Mouse (Mus musculus): ENCODE measurements around the gene Syn3. TPM values are rescaled to one million over a fixed set of nuclear protein-coding genes. Genes with fewer than 3 reads are reported as not detected.

The Syn3 gene
- total RNA-seq, 2 experiments from 2014 or later: 21.1 to 22.2 TPM

DNA sequence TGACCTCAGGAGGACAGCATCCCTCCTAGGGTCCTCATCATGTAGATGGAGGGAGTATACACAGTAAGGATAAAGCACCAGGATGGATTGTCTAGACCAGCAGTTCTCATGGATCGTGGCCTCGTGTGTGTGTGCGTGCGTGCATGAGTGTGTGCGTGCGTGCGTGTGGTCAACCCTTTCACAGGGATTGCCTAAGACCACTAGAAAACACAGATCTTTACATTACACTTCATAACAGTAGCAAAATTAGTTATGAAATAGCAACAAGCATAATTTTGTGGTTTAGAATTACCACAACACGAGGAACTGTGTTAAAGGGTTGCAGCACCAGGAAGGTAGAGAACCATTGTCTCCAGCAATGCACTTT is 435.7 kb downstream of the Syn3 start:
- Histone ChIP-seq H3K27ac (no peak overlapping the region), H3K4me3 (no peak overlapping the region)
- no peak for TF ChIP-seq CTCF (conservative IDR thresholded peaks at IDR 0.05)
- DNase-seq (ENCODE audit: low spot score in 2 of 2): no peak

- no peak for DNase-seq (ENCODE audit: low spot score in 2 of 2)
- no peak for TF ChIP-seq CTCF (conservative IDR thresholded peaks at IDR 0.05)
- Histone ChIP-seq H3K27ac (no peak overlapping the region), H3K4me3 (no peak overlapping the region)
Measured at GRCm38 (mm10) chr10:86062261-86063017, 436.3 kb downstream of the Syn3 start.

DNA sequence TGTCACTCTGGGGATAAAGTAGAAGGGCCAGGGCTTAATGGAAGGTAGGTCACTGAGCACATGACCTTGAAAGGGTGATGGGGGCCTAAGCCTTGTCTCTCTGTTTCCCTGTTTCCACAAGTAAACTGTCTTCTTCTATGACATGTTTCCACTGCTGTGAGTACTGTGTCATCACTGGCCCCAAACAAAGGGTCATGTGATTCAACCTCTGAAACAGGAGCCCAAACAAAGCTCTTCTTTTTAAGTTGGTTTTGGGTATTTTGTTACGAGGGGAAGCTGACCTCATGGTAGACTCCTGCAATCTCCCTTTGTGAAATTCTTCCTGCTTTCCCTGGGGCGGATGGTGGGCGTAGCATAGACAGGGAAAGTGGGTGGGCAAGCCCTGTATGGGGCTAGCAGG is 438.4 kb downstream of the Syn3 start:
- H3K4me3 ChIP-seq: no peak overlapping the region
- H3K27ac ChIP-seq: peak overlapping the region; percentile 19; the same call in 1 of the 2 replicates
- no peak for TF ChIP-seq CTCF (conservative IDR thresholded peaks at IDR 0.05)
- no peak for DNase-seq (ENCODE audit: low spot score in 2 of 2)

DNA sequence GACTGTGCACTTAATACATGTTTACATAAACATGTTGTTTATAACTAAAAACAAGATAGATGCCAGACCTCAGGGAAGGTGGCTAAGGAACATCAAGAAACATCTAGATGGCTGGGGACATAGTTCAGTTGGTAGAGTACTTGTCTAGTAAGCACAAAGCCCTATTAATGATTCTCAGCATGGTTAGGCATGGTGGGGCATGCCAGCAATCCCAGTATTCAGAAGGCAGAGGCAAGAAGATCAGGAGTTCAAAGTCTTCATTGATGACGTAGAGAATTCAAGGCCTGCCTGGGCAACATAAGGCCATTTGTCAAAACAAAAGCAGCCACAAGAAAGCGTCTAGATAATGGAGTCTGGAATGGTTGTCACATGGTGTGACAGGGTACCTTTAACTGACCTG is 441.0 kb downstream of the Syn3 start:
- Histone ChIP-seq H3K4me3 (no peak overlapping the region), H3K27ac (no peak overlapping the region)
- TF ChIP-seq CTCF (conservative IDR thresholded peaks at IDR 0.05): no peak
- DNase-seq (ENCODE audit: low spot score in 2 of 2): no peak

DNA sequence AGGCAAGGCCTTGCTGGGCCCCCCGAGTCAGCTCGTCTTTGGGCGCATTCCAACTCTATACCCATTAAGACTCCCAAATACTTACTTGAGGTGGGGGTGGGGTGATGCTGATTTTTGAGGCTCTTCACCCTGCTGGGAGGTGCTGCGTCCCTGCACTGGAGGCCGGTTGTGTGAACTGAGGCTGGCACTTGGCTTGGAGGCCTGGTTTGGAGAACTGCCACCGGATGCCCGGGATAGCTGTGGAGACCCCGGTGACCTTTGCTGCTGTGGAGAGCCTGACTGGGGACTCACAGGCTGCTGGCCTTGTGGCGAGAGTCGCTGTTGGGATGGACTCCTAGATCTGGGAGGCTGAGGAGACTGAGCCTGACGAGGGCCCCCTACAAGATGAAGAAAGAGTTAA is 441.4 kb downstream of the Syn3 start:
- DNase-seq (ENCODE audit: low spot score in 2 of 2): no peak
- Histone ChIP-seq H3K4me3 (no peak overlapping the region), H3K27ac (no peak overlapping the region)
- TF ChIP-seq CTCF (conservative IDR thresholded peaks at IDR 0.05): no peak

GRCm38 (mm10) chr10:86056297-86056903 is 442.3 kb downstream of the Syn3 start:
- H3K4me3 ChIP-seq: no peak overlapping the region
- H3K27ac ChIP-seq: no peak overlapping the region
- no peak for DNase-seq (ENCODE audit: low spot score in 2 of 2)
- peak; percentile 51 for TF ChIP-seq CTCF (conservative IDR thresholded peaks at IDR 0.05)

- no peak overlapping the region for H3K4me3 ChIP-seq
- TF ChIP-seq CTCF (conservative IDR thresholded peaks at IDR 0.05): no peak
Measured at GRCm38 (mm10) chr10:86052818-86053522, 445.7 kb downstream of the Syn3 start.

GRCm38 (mm10) chr10:86050522-86050921 is 448.2 kb downstream of the Syn3 start:
- TF ChIP-seq CTCF (conservative IDR thresholded peaks at IDR 0.05): no peak
- Histone ChIP-seq H3K27ac (peak overlapping the region; percentile 67), H3K4me3 (no peak overlapping the region)
- DNase-seq (ENCODE audit: low spot score in 2 of 2): no peak

More at GRCm38 (mm10) chr10:86052818-86053522, 445.7 kb downstream of the Syn3 start:
- H3K27ac ChIP-seq: no peak overlapping the region
- no peak for DNase-seq (ENCODE audit: low spot score in 2 of 2)

- H3K4me3 ChIP-seq: no peak overlapping the region
- H3K27ac ChIP-seq: no peak overlapping the region
- no peak for TF ChIP-seq CTCF (conservative IDR thresholded peaks at IDR 0.05)
- no peak for DNase-seq (ENCODE audit: low spot score in 2 of 2)
Measured at GRCm38 (mm10) chr10:86047786-86048185, 450.9 kb downstream of the Syn3 start.

- H3K4me3 ChIP-seq: no peak overlapping the region
- TF ChIP-seq CTCF (conservative IDR thresholded peaks at IDR 0.05): no peak
- no peak overlapping the region for H3K27ac ChIP-seq
- DNase-seq (ENCODE audit: low spot score in 2 of 2): no peak
Measured at GRCm38 (mm10) chr10:86046371-86046770, 452.3 kb downstream of the Syn3 start.

GRCm38 (mm10) chr10:86044066-86044465 is 454.6 kb downstream of the Syn3 start:
- DNase-seq (ENCODE audit: low spot score in 2 of 2): no peak
- Histone ChIP-seq H3K4me3 (no peak overlapping the region), H3K27ac (no peak overlapping the region)
- TF ChIP-seq CTCF (conservative IDR thresholded peaks at IDR 0.05): no peak

- Histone ChIP-seq H3K4me3 (no peak overlapping the region), H3K27ac (no peak overlapping the region)
- no peak for DNase-seq (ENCODE audit: low spot score in 2 of 2)
- TF ChIP-seq CTCF (conservative IDR thresholded peaks at IDR 0.05): no peak
Measured at GRCm38 (mm10) chr10:86043651-86044050, 455.0 kb downstream of the Syn3 start.

DNA sequence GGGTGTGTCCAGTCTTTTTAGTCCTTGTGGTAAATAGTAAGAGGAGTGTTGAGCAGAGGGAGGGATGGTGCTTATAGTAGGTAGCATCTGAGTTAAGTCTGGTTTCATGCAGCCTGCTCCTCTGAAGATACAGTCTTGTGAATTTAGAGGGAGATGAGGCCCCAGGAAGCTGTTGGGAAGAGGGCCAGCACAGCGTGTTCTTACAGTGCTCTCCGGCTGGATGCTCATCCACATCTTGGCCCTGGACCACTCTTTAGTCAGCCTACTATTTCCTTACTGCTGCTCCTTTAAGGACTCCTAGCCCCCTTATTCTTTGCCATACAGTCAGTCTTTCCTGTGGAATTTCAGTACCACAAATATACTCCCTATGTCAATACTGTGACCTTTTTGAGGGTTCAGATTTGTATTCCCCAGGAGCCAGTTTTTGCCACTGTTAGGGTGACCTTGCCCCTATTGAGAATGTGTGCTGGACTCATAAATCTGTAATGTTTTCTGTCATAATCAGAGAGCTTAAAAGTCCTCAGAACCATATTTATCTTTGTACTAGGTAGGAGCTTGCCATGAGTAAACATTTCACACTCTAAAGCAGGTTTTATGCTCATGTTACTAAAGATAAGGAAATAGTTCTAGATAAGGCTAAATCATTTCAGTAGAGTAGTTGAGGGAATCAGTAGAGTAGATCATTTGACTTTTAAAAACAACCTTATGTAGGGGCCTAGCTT is 464.5 kb downstream of the Syn3 start:
- Histone ChIP-seq H3K27ac (peak overlapping the region; percentile 79), H3K4me3 (peak overlapping the region; percentile 2; the same call in 1 of the 2 replicates)
- TF ChIP-seq CTCF (conservative IDR thresholded peaks at IDR 0.05): no peak
- DNase-seq (ENCODE audit: low spot score in 2 of 2): no peak
